ENCODE assay signal across 32 mouse cellular contexts in genomic region chr8:45988189-45988588, GRCm38 (mm10). TPM values are rescaled to one million over a fixed set of nuclear protein-coding genes. Genes with fewer than 3 reads are reported as not detected.
DNase-seq lines count a peak whose midpoint lies in the region; ATAC-seq lines count a peak whose summit lies in the region.
"Had no signal": no experiment of that assay in that cellular context is flagged by ENCODE, and none has a peak within 500 bp of the region (broad histone marks: within the 10 kb centered on the region; RNA-seq: fewer than 3 reads in every experiment).

No protein-coding gene starts in this region.

- no peaks in the 10 kb centered on the region for H3K9me3 ChIP-seq in liver, embryonic 11.5 days (ENCODE audit: control insufficient read depth, low read length)
- no peaks in the 10 kb centered on the region for H3K9me3 ChIP-seq in liver, embryonic 15.5 days (replicated peaks)
- H3K9me3 ChIP-seq: embryonic facial prominence, embryonic 10.5 days; embryonic facial prominence, embryonic 13.5 days; forebrain, embryonic 12.5 days; forebrain, embryonic 15.5 days; heart, embryonic 10.5 days; heart, embryonic 13.5 days had no signal

- no peak overlapping the region for H3K4me3 ChIP-seq in liver, embryonic 11.5 days (ENCODE audit: low read depth, low read length)
- no peak overlapping the region for H3K4me3 ChIP-seq in liver, embryonic 15.5 days (replicated peaks)
- H3K4me3 ChIP-seq: embryonic facial prominence, embryonic 10.5 days; embryonic facial prominence, embryonic 13.5 days; erythroblast, embryonic 14.5 days; forebrain, embryonic 12.5 days; forebrain, embryonic 15.5 days; heart, embryonic 10.5 days; heart, embryonic 13.5 days had no signal

- no peak overlapping the region for H3K4me2 ChIP-seq in liver, embryonic 11.5 days
- H3K4me2 ChIP-seq in liver, embryonic 15.5 days: no peak overlapping the region
- H3K4me2 ChIP-seq: embryonic facial prominence, embryonic 13.5 days; forebrain, embryonic 12.5 days; forebrain, embryonic 15.5 days; heart, embryonic 13.5 days; hindbrain, embryonic 14.5 days had no signal

- H3K36me3 ChIP-seq in liver, embryonic 11.5 days (ENCODE audit: control insufficient read depth, insufficient read depth, low read length): peaks cover 9% of the 10 kb centered on the region
- peaks cover 26% of the 10 kb centered on the region for H3K36me3 ChIP-seq in liver, embryonic 15.5 days (replicated peaks)

- no peaks in the 10 kb centered on the region for H3K4me1 ChIP-seq in liver, embryonic 11.5 days (replicated peaks; ENCODE audit: control insufficient read depth, insufficient read depth, low read length)
- H3K4me1 ChIP-seq in liver, embryonic 15.5 days (replicated peaks): peaks cover 2% of the 10 kb centered on the region; the same call in 1 of the 2 replicates
- H3K4me1 ChIP-seq: embryonic facial prominence, embryonic 10.5 days; forebrain, embryonic 12.5 days; forebrain, embryonic 15.5 days; heart, embryonic 10.5 days; heart, embryonic 13.5 days had no signal

- peak; percentile 80 for ATAC-seq in liver, embryonic 11.5 days (replicated peaks; ENCODE audit: low FRiP score)
- ATAC-seq in liver, embryonic 15.5 days (ENCODE audit: insufficient read depth): peak; percentile 75
- peak; percentile 64; the same call in 1 of the 2 replicates for ATAC-seq in megakaryocyte progenitor cell, adult 5-6 weeks (replicated peaks; ENCODE audit: poor library complexity)
- ATAC-seq: forebrain, embryonic 15.5 days; Patski had no signal

- no peak for DNase-seq in liver, embryonic 11.5 days (ENCODE audit: low spot score)
- no peak for DNase-seq in liver
- no peak for DNase-seq in kidney, adult 9 months
- no peak for DNase-seq in embryo, embryonic 9.5 days (ENCODE audit: extremely low spot score)
- DNase-seq in adrenal gland, adult 18-20 months (ENCODE audit: low spot score in 2 of 2): no peak
- DNase-seq: adrenal gland, adult 2 months; adrenal gland, postnatal 14 days; cerebellum, adult 11 months; cerebellum, adult 2 months; cerebellum, adult 9-11 months; cerebellum, postnatal 25 days; gastrocnemius, postnatal 25 days; heart, adult 18-20 months; heart, postnatal 14 days; heart, postnatal 4 days had no signal

- 51% methylated on average over 2 of the region's 2 CpGs for WGBS in liver, embryonic 11.5 days
- 24% methylated on average over 2 of the region's 2 CpGs for WGBS in liver, embryonic 15.5 days (ENCODE audit: insufficient replicate concordance)

- H3K27me3 ChIP-seq in liver, embryonic 11.5 days (replicated peaks; ENCODE audit: control insufficient read depth, insufficient read depth, low read length): no peaks in the 10 kb centered on the region
- H3K27me3 ChIP-seq in liver, embryonic 15.5 days: no peaks in the 10 kb centered on the region
- H3K27me3 ChIP-seq: embryonic facial prominence, embryonic 13.5 days; forebrain, embryonic 12.5 days; forebrain, embryonic 15.5 days; heart, embryonic 13.5 days; Patski had no signal

- H3K9ac ChIP-seq in liver, embryonic 11.5 days (ENCODE audit: low read depth, low read length): no peak overlapping the region
- H3K9ac ChIP-seq in liver, embryonic 15.5 days: no peak overlapping the region
- H3K9ac ChIP-seq: embryonic facial prominence, embryonic 13.5 days; forebrain, embryonic 12.5 days; forebrain, embryonic 15.5 days; heart, embryonic 13.5 days; hindbrain, embryonic 14.5 days had no signal

- H3K27ac ChIP-seq in liver, embryonic 11.5 days (ENCODE audit: low read depth, low read length): no peak overlapping the region
- H3K27ac ChIP-seq in liver, embryonic 15.5 days (replicated peaks): no peak overlapping the region
- H3K27ac ChIP-seq: embryonic facial prominence, embryonic 10.5 days; embryonic facial prominence, embryonic 13.5 days; forebrain, embryonic 12.5 days; forebrain, embryonic 15.5 days; heart, embryonic 10.5 days; heart, embryonic 13.5 days; hindbrain, embryonic 14.5 days had no signal

RNA-seq across cellular contexts. Expression of gene Lrp2bp, which starts 10.9 kb away (rescaled TPM):
- 0.29 and 0.40 TPM in 2 replicates for polyA plus RNA-seq in liver, embryonic 11.5 days (2014; fragmentation: Nextera tagmentation; extraction: Ambion mirVana)
- 0.08 and 0.10 TPM in 2 replicates for polyA plus RNA-seq in liver, embryonic 15.5 days (2015; fragmentation: Nextera tagmentation; extraction: Ambion mirVana)
- total RNA-seq in megakaryocyte progenitor cell, adult 5-6 weeks (2015): not detected in 2 replicates
- total RNA-seq in megakaryocyte progenitor cell, adult 5-6 weeks (2017): not detected in 2 replicates
- not detected for total RNA-seq in adrenal gland, adult 18-20 months (2021)
- polyA plus RNA-seq: adrenal gland, adult 2 months; erythroblast, embryonic 14.5 days had no signal

RNA-seq across cellular contexts. Expression of gene Ufsp2, which starts 12.9 kb away (rescaled TPM):
- 67.1 and 71.1 TPM in 2 replicates for polyA plus RNA-seq in liver, embryonic 11.5 days (2014; fragmentation: Nextera tagmentation; extraction: Ambion mirVana)
- polyA plus RNA-seq in liver, embryonic 15.5 days (2015; fragmentation: Nextera tagmentation; extraction: Ambion mirVana): 27.9 and 34.2 TPM in 2 replicates
- 88.7 and 89.0 TPM in 2 replicates for total RNA-seq in megakaryocyte progenitor cell, adult 5-6 weeks (2015)
- total RNA-seq in megakaryocyte progenitor cell, adult 5-6 weeks (2017): 149 and 162 TPM in 2 replicates
- 10 to 100 TPM; 44.6 to 59.5 TPM for total RNA-seq in adrenal gland, adult 18-20 months (2021)

RNA-seq across cellular contexts. Expression of gene 1700029J07Rik, which starts 13.1 kb away (rescaled TPM):
- 2.0 and 2.2 TPM in 2 replicates for polyA plus RNA-seq in liver, embryonic 11.5 days (2014; fragmentation: Nextera tagmentation; extraction: Ambion mirVana)
- polyA plus RNA-seq in liver, embryonic 15.5 days (2015; fragmentation: Nextera tagmentation; extraction: Ambion mirVana): 0.37 and 0.52 TPM in 2 replicates
- 0.79 and 1.6 TPM in 2 replicates for total RNA-seq in megakaryocyte progenitor cell, adult 5-6 weeks (2015)
- total RNA-seq in megakaryocyte progenitor cell, adult 5-6 weeks (2017): 0.21 and 1.3 TPM in 2 replicates
- 1 to 10 TPM; 2.4 to 2.7 TPM for total RNA-seq in adrenal gland, adult 18-20 months (2021)
- polyA plus RNA-seq: erythroblast, embryonic 14.5 days had no signal

RNA-seq across cellular contexts. Expression of gene Ankrd37, which starts 17.3 kb away (rescaled TPM):
- polyA plus RNA-seq in liver, embryonic 11.5 days (2014; fragmentation: Nextera tagmentation; extraction: Ambion mirVana): 17.6 and 19.9 TPM in 2 replicates
- 4.9 and 5.7 TPM in 2 replicates for polyA plus RNA-seq in liver, embryonic 15.5 days (2015; fragmentation: Nextera tagmentation; extraction: Ambion mirVana)
- total RNA-seq in megakaryocyte progenitor cell, adult 5-6 weeks (2015): 4.3 and 6.1 TPM in 2 replicates
- 3.5 and 6.2 TPM in 2 replicates for total RNA-seq in megakaryocyte progenitor cell, adult 5-6 weeks (2017)
- total RNA-seq in adrenal gland, adult 18-20 months (2021): 1 to 10 TPM; 1.2 to 1.5 TPM

RNA-seq across cellular contexts. Expression of gene Ccdc110, which starts 53.8 kb away (rescaled TPM):
- polyA plus RNA-seq in liver, embryonic 11.5 days (2014; fragmentation: Nextera tagmentation; extraction: Ambion mirVana): not detected in 2 replicates
- not detected in 2 replicates for polyA plus RNA-seq in liver, embryonic 15.5 days (2015; fragmentation: Nextera tagmentation; extraction: Ambion mirVana)
- total RNA-seq in megakaryocyte progenitor cell, adult 5-6 weeks (2015): not detected in 2 replicates
- total RNA-seq in megakaryocyte progenitor cell, adult 5-6 weeks (2017): not detected in 2 replicates
- not detected for total RNA-seq in adrenal gland, adult 18-20 months (2021)
- total RNA-seq: adrenal gland, adult 2 months; adrenal gland, postnatal 14 days; adrenal gland, postnatal 4 days; common myeloid progenitor, adult 5-6 weeks; ES-E14; gastrocnemius, adult 8-10 months; gastrocnemius, postnatal 25 days; heart, adult 18-20 months; heart, postnatal 14 days; heart, postnatal 4 days had no signal
- polyA plus RNA-seq: adrenal gland, adult 2 months; cerebellum, adult 2 months; embryonic facial prominence, embryonic 10.5 days; embryonic facial prominence, embryonic 13.5 days; erythroblast, embryonic 14.5 days; heart, embryonic 13.5 days; heart, embryonic 16.5 days; hindbrain, embryonic 11.5 days; hindbrain, embryonic 14.5 days; Patski had no signal
